Mouse (Mus musculus) adrenal gland, postnatal 0 days (tissue): ENCODE data around the gene Prtg. TPM values are rescaled to one million over a fixed set of nuclear protein-coding genes. Genes with fewer than 3 reads are reported as not detected.

Source experiments
- polyA plus RNA-seq: library from polyadenylated mRNA; unstranded; fragments of >200 nt; fragmentation: Nextera tagmentation; extraction: Ambion mirVana; gene quantifications from 2 replicates; pipeline ENCODE4 v1.2.1, GENCODE M21; 2015

Prtg gene
- polyA plus RNA-seq: 0.36 and 0.41 TPM in 2 replicates

DNA sequence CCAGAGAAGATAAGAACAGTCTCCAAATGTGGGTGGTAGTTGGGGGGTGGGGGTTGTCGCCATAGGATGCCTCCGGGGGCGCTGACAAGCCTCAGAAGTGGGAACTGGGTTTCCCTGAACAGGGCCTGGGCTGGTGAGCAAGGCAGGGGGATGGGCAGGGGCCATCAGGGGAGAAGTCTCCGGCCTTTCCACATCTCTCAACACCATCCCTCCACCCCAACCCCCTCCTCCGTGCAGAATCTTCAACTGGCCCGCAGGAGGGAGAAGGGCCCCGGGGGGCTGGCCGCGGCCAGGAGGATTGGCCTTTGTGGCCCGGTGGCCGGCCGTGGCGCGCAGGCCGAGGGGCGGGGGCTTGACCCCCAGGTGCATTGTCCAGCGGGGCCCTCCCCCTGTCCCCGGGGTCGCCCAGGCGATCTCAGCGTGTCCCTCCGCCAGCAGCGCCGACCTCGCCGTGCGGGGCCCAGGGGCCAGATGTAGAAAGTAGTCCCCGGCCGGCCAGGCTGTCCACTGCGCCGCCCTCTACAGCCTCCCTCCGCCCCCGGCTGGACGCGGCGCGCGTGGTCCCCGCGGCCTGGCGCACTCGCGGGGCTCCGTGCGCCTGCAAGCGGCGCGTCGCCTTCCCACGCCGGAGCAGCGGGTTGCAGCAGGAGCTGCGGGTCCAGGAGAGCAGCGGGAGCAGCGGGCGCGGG lies at the start of gene Prtg:
Gene Prtg, plus strand, starts transcription at position 144 of the 689 bp plus-strand sequence.

DNA sequence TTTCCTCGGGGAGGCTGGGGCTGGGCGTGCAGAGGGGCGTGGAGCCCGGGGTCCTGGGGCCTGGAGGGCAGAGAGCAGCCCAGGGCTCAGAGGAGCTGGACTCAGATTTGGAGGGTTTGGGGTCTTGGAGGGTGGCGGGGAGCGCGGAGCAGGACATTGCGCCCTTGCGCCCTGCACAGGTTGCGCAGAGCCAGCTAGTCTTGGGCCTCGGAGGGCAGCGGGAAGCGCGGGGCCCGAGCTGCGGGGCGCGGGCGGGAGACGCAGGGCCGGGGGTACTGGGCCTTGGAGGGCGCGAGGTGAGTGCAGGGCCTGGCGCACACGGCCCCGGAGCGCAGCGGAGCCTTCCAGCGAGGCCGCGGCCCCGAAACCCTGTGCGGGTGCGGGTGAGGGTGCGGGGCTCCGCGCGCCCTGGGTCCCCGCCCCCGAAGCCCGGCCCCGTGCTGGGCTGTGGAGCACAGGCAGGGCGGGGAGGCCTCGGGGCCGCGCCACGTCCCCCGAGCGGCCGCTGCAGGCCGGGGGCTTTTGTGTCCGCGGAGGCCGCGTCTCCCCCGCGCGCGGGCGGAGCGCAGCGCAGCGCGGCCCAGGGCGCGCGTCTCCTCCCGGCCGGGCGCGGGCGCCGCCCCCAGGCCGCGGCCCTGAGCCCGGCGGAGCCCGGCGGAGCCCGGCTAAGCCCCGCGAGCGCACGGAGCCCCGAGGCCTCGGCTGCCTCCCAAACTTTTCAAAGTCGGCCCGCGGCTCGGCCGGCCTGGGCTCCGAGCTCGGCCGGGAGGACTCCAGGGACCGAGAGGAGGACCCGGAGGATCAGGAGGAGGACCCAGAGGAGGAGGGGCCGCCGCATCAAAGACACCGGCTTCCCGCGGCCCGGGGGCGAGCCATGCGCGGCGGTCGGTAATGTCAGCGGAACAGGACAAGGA lies 118.6 kb downstream of the Prtg start, which contains the start of gene Pygo1:
Gene Pygo1, plus strand, starts transcription at position 625 of the 914 bp plus-strand sequence.

GRCm38 (mm10) chr9:72958521-72959450 lies 152.1 kb downstream of the Prtg start, which contains the start of the genes Dyx1c1 and Gm44503:
Gene Dyx1c1 (plus strand): TSS chr9:72958785.
Gene Gm44503 (plus strand): TSS chr9:72958852.

Other genes starting within 250 kb of the Prtg start
- gene Nedd4, start 144.5 kb upstream of the Prtg start, polyA plus RNA-seq: 254 and 292 TPM in 2 replicates
- gene Pygo1, start 118.8 kb downstream of the Prtg start, polyA plus RNA-seq: 2.2 TPM in 2 replicates
- gene Dyx1c1, start 151.9 kb downstream of the Prtg start, polyA plus RNA-seq: 1.4 and 2.2 TPM in 2 replicates
- gene Gm44503, start 152.0 kb downstream of the Prtg start, polyA plus RNA-seq: not detected in 2 replicates
- 39.3 and 48.6 TPM in 2 replicates for gene Ccpg1os, start 178.5 kb downstream of the Prtg start, polyA plus RNA-seq
- 48.7 and 78.5 TPM in 2 replicates for gene Ccpg1, start 178.6 kb downstream of the Prtg start, polyA plus RNA-seq
- 9.0 and 10.8 TPM in 2 replicates for gene Pigb, start 233.5 kb downstream of the Prtg start, polyA plus RNA-seq
- gene Rab27a, start 238.0 kb downstream of the Prtg start, polyA plus RNA-seq: 13.2 and 22.7 TPM in 2 replicates